Mouse (Mus musculus): ENCODE measurements at regions not wholly inside any gene's neighbourhood (a gene's known extent, or its start where the extent isn't known, plus 50 kb on each side); places are given as distances from the start of the nearest gene placed in this dataset.
"Not testable (repeated sequence)": the region's sequence is repeated elsewhere in the genome, so short reads cannot be mapped to it uniquely, and the experiment has no call there.

DNA sequence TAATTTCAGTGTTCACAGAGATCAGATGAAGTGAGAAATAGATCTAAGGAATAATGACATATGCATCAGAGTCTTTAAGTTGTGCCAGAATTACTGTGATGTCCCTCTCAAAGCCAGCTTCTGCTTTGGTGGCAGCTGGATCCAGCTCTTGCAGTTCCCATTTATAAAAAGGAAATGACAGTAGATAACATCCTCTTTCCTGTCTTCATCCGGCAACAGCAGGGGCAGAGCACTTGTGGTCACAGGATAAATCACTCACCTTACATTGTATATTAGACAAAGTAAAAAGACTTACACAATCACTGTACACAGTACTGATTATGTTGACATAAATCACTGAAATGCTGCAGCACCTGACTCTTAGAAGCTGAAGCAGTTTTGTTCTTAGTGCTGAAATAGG lies 1214.2 kb downstream of the Adam6a start:
- not testable (repeated sequence) for H3K27ac ChIP-seq (replicated peaks in 1 of 2; ENCODE audit: control insufficient read depth in 1 of 2, insufficient read depth in 1 of 2, low read depth in 2 of 2, low read length in 2 of 2); H3K9ac ChIP-seq (ENCODE audit: low read length); H3K36me3 ChIP-seq (ENCODE audit: control insufficient read depth, insufficient read depth, low read length); H3K4me3 ChIP-seq (ENCODE audit: control insufficient read depth in 1 of 2, insufficient read depth in 1 of 2, low read depth in 1 of 2, low read length in 2 of 2); H3K27me3 ChIP-seq (ENCODE audit: control insufficient read depth, insufficient read depth, low read length); ATAC-seq (ENCODE audit: insufficient number of reproducible peaks, insufficient read depth, low FRiP score, low read depth); H3K4me2 ChIP-seq (ENCODE audit: low read length); H3K4me1 ChIP-seq (ENCODE audit: control insufficient read depth in 2 of 2, insufficient read depth in 2 of 2, low read length in 2 of 2)
- 77% methylated on average over 1 of the region's 1 CpGs for WGBS
- H3K9me3 ChIP-seq (ENCODE audit: control insufficient read depth, low read length), result peaks cover 12% of the 10 kb centered on the region

DNA sequence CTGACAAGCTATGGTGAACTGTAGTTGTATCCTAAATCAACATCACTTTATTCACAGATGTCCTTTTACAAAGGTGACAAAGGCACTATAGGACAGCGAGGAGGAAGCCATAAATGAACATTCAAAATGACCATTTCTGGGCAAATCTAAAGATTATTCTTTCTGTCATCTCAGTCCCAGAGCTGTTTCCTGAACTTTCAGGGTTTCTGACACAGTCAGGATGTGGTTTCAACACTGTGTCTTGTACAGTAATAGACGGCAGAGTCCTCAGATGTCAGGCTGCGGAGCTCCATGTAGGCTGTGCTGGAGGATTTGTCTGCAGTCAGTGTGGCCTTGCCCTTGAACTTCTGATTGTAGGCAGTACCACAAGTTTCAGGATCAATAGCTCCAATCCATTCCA lies 1220.5 kb downstream of the Adam6a start:
- H3K9ac ChIP-seq (ENCODE audit: low read length); H3K27ac ChIP-seq (replicated peaks in 1 of 2; ENCODE audit: control insufficient read depth in 1 of 2, insufficient read depth in 1 of 2, low read depth in 2 of 2, low read length in 2 of 2); H3K4me1 ChIP-seq (ENCODE audit: control insufficient read depth in 2 of 2, insufficient read depth in 2 of 2, low read length in 2 of 2); H3K4me2 ChIP-seq (ENCODE audit: low read length); ATAC-seq (ENCODE audit: insufficient number of reproducible peaks, insufficient read depth, low FRiP score, low read depth); H3K27me3 ChIP-seq (ENCODE audit: control insufficient read depth, insufficient read depth, low read length); H3K4me3 ChIP-seq (ENCODE audit: control insufficient read depth in 1 of 2, insufficient read depth in 1 of 2, low read depth in 1 of 2, low read length in 2 of 2); H3K36me3 ChIP-seq (ENCODE audit: control insufficient read depth, insufficient read depth, low read length): not testable (repeated sequence)
- 66% methylated on average over 2 of the region's 3 CpGs for WGBS
- peaks cover 16% of the 10 kb centered on the region for H3K9me3 ChIP-seq (ENCODE audit: control insufficient read depth, low read length)

DNA sequence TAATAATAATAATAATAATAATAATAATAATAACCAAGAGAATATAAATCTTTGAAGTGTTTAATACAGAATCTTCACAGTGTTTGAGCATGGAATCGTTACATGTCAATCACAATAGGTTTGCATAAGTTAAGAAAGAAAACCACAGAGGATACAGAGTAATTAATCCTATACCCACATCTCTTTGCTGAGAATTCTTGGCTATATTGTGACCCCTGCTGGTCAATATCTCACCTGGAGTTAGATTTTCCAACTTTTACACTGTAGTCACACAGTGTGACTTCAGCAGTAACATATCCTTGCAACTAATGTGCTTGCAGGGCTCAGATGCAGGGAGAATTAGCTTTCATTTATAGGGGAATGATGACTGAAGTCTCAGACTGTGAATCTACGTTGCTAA lies 1231.7 kb downstream of the Adam6a start:
- H3K9me3 ChIP-seq (ENCODE audit: control insufficient read depth, low read length), result peaks cover 61% of the 10 kb centered on the region
- ATAC-seq (ENCODE audit: insufficient number of reproducible peaks, insufficient read depth, low FRiP score, low read depth), result not testable (repeated sequence)
- WGBS, result 67% methylated on average over 2 of the region's 2 CpGs

DNA sequence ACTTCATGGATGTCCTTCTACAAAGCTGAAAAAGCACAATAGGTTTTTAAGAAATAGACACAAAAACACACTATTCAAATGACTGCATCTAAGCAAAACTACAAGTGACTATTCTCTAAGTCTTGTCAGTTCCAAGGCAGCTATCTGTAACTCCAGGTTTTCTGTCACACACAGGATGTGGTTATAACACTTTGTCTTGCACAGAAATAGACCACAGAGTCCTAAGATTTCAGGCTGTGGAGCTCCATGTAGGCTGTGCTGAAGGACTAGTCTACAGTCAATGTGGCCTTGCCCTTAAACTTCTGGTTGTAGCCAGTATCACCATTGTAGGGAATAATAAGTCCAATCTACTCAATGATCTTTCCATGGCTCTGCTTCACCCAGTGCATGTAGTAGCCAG lies 1243.1 kb upstream of the Zfp386 start:
- no peaks in the 10 kb centered on the region for H3K4me1 ChIP-seq (ENCODE audit: control insufficient read depth in 2 of 2, insufficient read depth in 2 of 2, low read length in 2 of 2)
- H3K9ac ChIP-seq (ENCODE audit: low read length), result no peak overlapping the region
- no peak for ATAC-seq (ENCODE audit: insufficient number of reproducible peaks, insufficient read depth, low FRiP score, low read depth)
- H3K4me3 ChIP-seq (ENCODE audit: control insufficient read depth in 1 of 2, insufficient read depth in 1 of 2, low read depth in 1 of 2, low read length in 2 of 2), result no peak overlapping the region
- H3K4me2 ChIP-seq (ENCODE audit: low read length), result no peak overlapping the region
- H3K9me3 ChIP-seq (ENCODE audit: control insufficient read depth, low read length), result 0 out of 2 replicates have a peak, but pooled peaks cover 16% of the 10 kb centered on the region
- no peak overlapping the region for H3K27ac ChIP-seq (replicated peaks in 1 of 2; ENCODE audit: control insufficient read depth in 1 of 2, insufficient read depth in 1 of 2, low read depth in 2 of 2, low read length in 2 of 2)
- no peaks in the 10 kb centered on the region for H3K36me3 ChIP-seq (ENCODE audit: control insufficient read depth, insufficient read depth, low read length)
- no peaks in the 10 kb centered on the region for H3K27me3 ChIP-seq (ENCODE audit: control insufficient read depth, insufficient read depth, low read length)

More for the DNA sequence above, 1231.7 kb downstream of the Adam6a start:
- H3K4me3 ChIP-seq (ENCODE audit: control insufficient read depth in 1 of 2, insufficient read depth in 1 of 2, low read depth in 1 of 2, low read length in 2 of 2); H3K36me3 ChIP-seq (ENCODE audit: control insufficient read depth, insufficient read depth, low read length); H3K27me3 ChIP-seq (ENCODE audit: control insufficient read depth, insufficient read depth, low read length); H3K9ac ChIP-seq (ENCODE audit: low read length); H3K4me2 ChIP-seq (ENCODE audit: low read length); H3K4me1 ChIP-seq (ENCODE audit: control insufficient read depth in 2 of 2, insufficient read depth in 2 of 2, low read length in 2 of 2); H3K27ac ChIP-seq (replicated peaks in 1 of 2; ENCODE audit: control insufficient read depth in 1 of 2, insufficient read depth in 1 of 2, low read depth in 2 of 2, low read length in 2 of 2): not testable (repeated sequence)

DNA sequence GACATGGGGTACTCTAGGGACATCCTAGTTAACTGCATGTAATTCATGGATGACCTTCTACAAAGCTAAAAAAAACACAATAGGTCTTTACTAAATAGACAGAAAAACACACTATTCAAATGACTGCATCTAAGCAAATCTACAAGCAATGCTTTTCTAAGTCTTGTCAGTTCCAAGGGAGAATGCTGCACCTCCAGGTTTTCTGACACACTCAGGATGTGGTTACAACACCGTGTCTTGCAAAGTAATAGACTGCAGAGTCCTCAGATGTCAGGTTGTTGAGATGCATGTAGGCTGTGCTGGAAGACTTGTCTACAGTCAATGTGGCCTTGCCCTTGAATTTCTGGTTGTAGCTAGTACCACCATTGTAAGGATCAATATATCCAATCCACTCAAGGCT lies 1238.3 kb upstream of the Zfp386 start:
- H3K4me3 ChIP-seq (ENCODE audit: control insufficient read depth in 1 of 2, insufficient read depth in 1 of 2, low read depth in 1 of 2, low read length in 2 of 2), result no peak overlapping the region
- H3K27ac ChIP-seq (replicated peaks in 1 of 2; ENCODE audit: control insufficient read depth in 1 of 2, insufficient read depth in 1 of 2, low read depth in 2 of 2, low read length in 2 of 2), result no peak overlapping the region
- no peak overlapping the region for H3K4me2 ChIP-seq (ENCODE audit: low read length)
- H3K9me3 ChIP-seq (ENCODE audit: control insufficient read depth, low read length), result peaks cover 18% of the 10 kb centered on the region
- WGBS, result 71% methylated on average over 1 of the region's 1 CpGs
- H3K27me3 ChIP-seq (ENCODE audit: control insufficient read depth, insufficient read depth, low read length), result no peaks in the 10 kb centered on the region
- no peaks in the 10 kb centered on the region for H3K4me1 ChIP-seq (ENCODE audit: control insufficient read depth in 2 of 2, insufficient read depth in 2 of 2, low read length in 2 of 2)
- H3K9ac ChIP-seq (ENCODE audit: low read length), result no peak overlapping the region
- no peak for ATAC-seq (ENCODE audit: insufficient number of reproducible peaks, insufficient read depth, low FRiP score, low read depth)
- no peaks in the 10 kb centered on the region for H3K36me3 ChIP-seq (ENCODE audit: control insufficient read depth, insufficient read depth, low read length)

DNA sequence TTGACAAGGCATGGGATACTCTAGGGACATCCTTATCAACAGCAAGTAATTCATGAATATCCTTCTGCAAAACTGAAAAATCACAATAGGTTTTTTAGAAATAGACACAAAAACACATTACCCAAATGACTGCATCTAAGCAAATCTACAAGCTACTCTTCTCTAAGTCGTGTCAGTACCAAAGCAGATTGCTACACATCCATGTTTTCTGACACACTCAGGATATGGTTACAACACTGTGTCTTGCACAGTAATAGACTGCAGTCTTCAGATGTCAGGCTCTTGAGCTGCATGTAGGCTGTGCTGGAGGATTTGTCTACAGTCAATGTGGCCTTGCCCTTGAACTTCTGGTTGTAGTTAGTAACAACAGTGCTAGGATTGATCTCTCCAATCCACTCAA lies 1230.7 kb upstream of the Zfp386 start:
- H3K27ac ChIP-seq (replicated peaks in 1 of 2; ENCODE audit: control insufficient read depth in 1 of 2, insufficient read depth in 1 of 2, low read depth in 2 of 2, low read length in 2 of 2); H3K4me2 ChIP-seq (ENCODE audit: low read length); H3K9me3 ChIP-seq (ENCODE audit: control insufficient read depth, low read length); H3K9ac ChIP-seq (ENCODE audit: low read length); H3K4me3 ChIP-seq (ENCODE audit: control insufficient read depth in 1 of 2, insufficient read depth in 1 of 2, low read depth in 1 of 2, low read length in 2 of 2); H3K27me3 ChIP-seq (ENCODE audit: control insufficient read depth, insufficient read depth, low read length); H3K4me1 ChIP-seq (ENCODE audit: control insufficient read depth in 2 of 2, insufficient read depth in 2 of 2, low read length in 2 of 2); H3K36me3 ChIP-seq (ENCODE audit: control insufficient read depth, insufficient read depth, low read length); ATAC-seq (ENCODE audit: insufficient number of reproducible peaks, insufficient read depth, low FRiP score, low read depth): not testable (repeated sequence)
- 38% methylated on average over 1 of the region's 1 CpGs for WGBS

DNA sequence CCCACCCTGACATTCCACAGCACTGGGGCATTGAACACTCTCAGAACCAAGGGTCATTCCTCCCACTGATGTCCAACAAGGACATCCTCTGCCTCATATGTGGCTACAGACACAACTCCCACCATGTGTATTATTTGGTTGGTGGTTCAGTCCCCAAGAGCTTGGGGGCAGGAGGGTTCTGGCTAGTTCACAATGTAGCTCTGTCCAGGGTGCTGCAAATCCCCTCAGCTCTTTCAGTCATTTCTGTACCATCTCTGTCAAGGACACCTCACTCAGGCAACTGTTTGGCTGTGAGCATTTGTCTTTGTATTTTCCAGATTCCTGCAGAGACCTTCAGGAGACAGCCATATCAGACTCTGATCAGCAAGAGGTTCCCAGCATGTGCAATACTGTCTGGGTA lies 1214.6 kb upstream of the Zfp386 start:
- H3K9me3 ChIP-seq (ENCODE audit: control insufficient read depth, low read length), result peaks cover 18% of the 10 kb centered on the region; the same call in 1 of the 2 replicates
- no peak overlapping the region for H3K9ac ChIP-seq (ENCODE audit: low read length)
- no peaks in the 10 kb centered on the region for H3K4me1 ChIP-seq (ENCODE audit: control insufficient read depth in 2 of 2, insufficient read depth in 2 of 2, low read length in 2 of 2)
- no peak overlapping the region for H3K4me2 ChIP-seq (ENCODE audit: low read length)
- H3K27ac ChIP-seq (replicated peaks in 1 of 2; ENCODE audit: control insufficient read depth in 1 of 2, insufficient read depth in 1 of 2, low read depth in 2 of 2, low read length in 2 of 2), result no peak overlapping the region
- no peak overlapping the region for H3K4me3 ChIP-seq (ENCODE audit: control insufficient read depth in 1 of 2, insufficient read depth in 1 of 2, low read depth in 1 of 2, low read length in 2 of 2)
- H3K36me3 ChIP-seq (ENCODE audit: control insufficient read depth, insufficient read depth, low read length), result no peaks in the 10 kb centered on the region
- ATAC-seq (ENCODE audit: insufficient number of reproducible peaks, insufficient read depth, low FRiP score, low read depth), result no peak
- H3K27me3 ChIP-seq (ENCODE audit: control insufficient read depth, insufficient read depth, low read length), result no peaks in the 10 kb centered on the region

All from heart, embryonic 14.5 days (tissue).